Mouse (Mus musculus) intestine, embryonic 14.5 days (tissue): ENCODE data around the gene Setx. TPM values are rescaled to one million over a fixed set of nuclear protein-coding genes. Genes with fewer than 3 reads are reported as not detected.
"Not testable (repeated sequence)": the region's sequence is repeated elsewhere in the genome, so short reads cannot be mapped to it uniquely, and the experiment has no call there.

Source experiments
- ATAC-seq: fragments of 200-750 bp; cut with Nextera tagmentation; replicated peaks from 2 replicates; pipeline ENCODE4 v1.8.0; 2017; ENCODE audit warnings: low read depth, moderate number of reproducible peaks, moderate TSS enrichment, moderate library complexity; ENCODE audit not compliant: low FRiP score, low TSS enrichment
- DNase-seq: peaks from one replicate; pipeline ENCODE4 v3.0.0-alpha.2; 2018; ENCODE audit warnings: low spot score
- H3K27ac ChIP-seq: fragments of 300-500 bp; sonication (generic); 2 replicates; pipeline ENCODE4 v1.5.1; 2014; ENCODE audit warnings: low read depth, mild to moderate bottlenecking, control low read depth
- H3K27me3 ChIP-seq: fragments of 300-500 bp; sonication (generic); replicated peaks from 2 replicates; pipeline ENCODE4 v1.6.1; 2014; ENCODE audit warnings: low read length, control low read depth; ENCODE audit not compliant: control insufficient read depth, insufficient read depth
- H3K36me3 ChIP-seq: fragments of 300-500 bp; sonication (generic); 2 replicates; pipeline ENCODE4 v1.6.1; 2014; ENCODE audit warnings: low read length, control low read depth; ENCODE audit not compliant: control insufficient read depth, insufficient read depth
- H3K4me1 ChIP-seq: fragments of 300-500 bp; sonication (generic); replicated peaks from 2 replicates; pipeline ENCODE4 v1.6.1; 2014; ENCODE audit warnings: low read length, control low read depth, mixed read lengths; ENCODE audit not compliant: control insufficient read depth, insufficient read depth
- H3K4me2 ChIP-seq: fragments of 300-500 bp; sonication (generic); 2 replicates; pipeline ENCODE4 v1.6.1; 2014; ENCODE audit warnings: low read length
- H3K4me3 ChIP-seq: fragments of 300-500 bp; sonication (generic); 2 replicates; pipeline ENCODE4 v1.5.1; 2014; ENCODE audit warnings: low read depth, low read length, control low read depth, mixed read lengths
- H3K9ac ChIP-seq: fragments of 300-500 bp; sonication (generic); 2 replicates; pipeline ENCODE4 v1.6.1; 2014; ENCODE audit warnings: mild to moderate bottlenecking, low read length
- H3K9me3 ChIP-seq: fragments of 300-500 bp; sonication (generic); 2 replicates; pipeline ENCODE4 v1.6.1; 2016; ENCODE audit warnings: low read length, control low read depth; ENCODE audit not compliant: control insufficient read depth
- WGBS: fragments of 180-500 bp; shearing (Covaris S2); extraction: QIAGEN DNeasy Blood & Tissue Kit; methylation state at CpG from one replicate; pipeline ENCODE4 v1.1.7; 2014; 5-methylcytosine and 5-hydroxymethylcytosine counted together
- polyA plus RNA-seq: library from polyadenylated mRNA; unstranded; fragments of >200 nt; fragmentation: Nextera tagmentation; extraction: Ambion mirVana; gene quantifications from 2 replicates; pipeline ENCODE4 v1.2.1, GENCODE M21; 2014

Gene Setx
- polyA plus RNA-seq, 1 experiment from 2014 or later, result 14.1 TPM

- no peak overlapping the region for H3K4me3 ChIP-seq
- ATAC-seq, result no peak
- no peak for DNase-seq
- no peak overlapping the region for H3K4me2 ChIP-seq
- no peak overlapping the region for H3K9ac ChIP-seq
- no peaks in the 10 kb centered on the region for H3K27me3 ChIP-seq
- H3K27ac ChIP-seq, result no peak overlapping the region
- H3K36me3 ChIP-seq, result no peaks in the 10 kb centered on the region
- H3K9me3 ChIP-seq, result no peaks in the 10 kb centered on the region
- H3K4me1 ChIP-seq, result no peaks in the 10 kb centered on the region
- WGBS, result 72% methylated on average over 4 of the region's 4 CpGs
Observed at GRCm38 (mm10) chr2:29096751-29097150, 27.2 kb upstream of the Setx start.

DNA sequence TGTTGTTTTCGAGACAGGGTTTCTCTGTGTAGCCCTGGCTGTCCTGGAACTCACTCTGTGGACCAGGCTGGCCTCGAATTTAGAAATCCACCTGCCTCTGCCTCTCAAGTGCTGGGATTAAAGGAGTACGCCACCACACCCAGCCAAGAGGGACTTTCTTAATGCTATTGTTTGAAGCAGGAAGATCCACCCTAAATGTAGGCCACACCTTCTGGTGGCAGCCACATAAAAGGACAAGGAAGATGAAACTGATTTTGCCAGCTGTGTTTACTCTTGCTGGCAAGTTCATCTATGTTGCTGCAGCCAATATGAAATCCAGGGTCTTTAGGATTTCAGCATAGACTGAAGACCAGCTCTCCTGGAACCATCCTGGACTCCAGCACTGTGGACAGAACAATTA lies 26.5 kb upstream of the Setx start:
- no peak overlapping the region for H3K4me3 ChIP-seq
- no peak for ATAC-seq
- H3K9me3 ChIP-seq, result no peaks in the 10 kb centered on the region
- WGBS, result 81% methylated on average over 3 of the region's 3 CpGs
- no peak overlapping the region for H3K4me2 ChIP-seq
- no peak for DNase-seq
- H3K27me3 ChIP-seq, result no peaks in the 10 kb centered on the region
- no peaks in the 10 kb centered on the region for H3K36me3 ChIP-seq
- H3K27ac ChIP-seq, result no peak overlapping the region
- H3K9ac ChIP-seq, result no peak overlapping the region
- no peaks in the 10 kb centered on the region for H3K4me1 ChIP-seq

GRCm38 (mm10) chr2:29097955-29098354 lies 26.0 kb upstream of the Setx start:
- DNase-seq, H3K9ac ChIP-seq, H3K9me3 ChIP-seq, H3K4me3 ChIP-seq, H3K36me3 ChIP-seq, H3K27me3 ChIP-seq, H3K4me2 ChIP-seq, ATAC-seq, H3K27ac ChIP-seq, H3K4me1 ChIP-seq: not testable (repeated sequence)
- WGBS, result 91% methylated on average over 5 of the region's 5 CpGs

DNA sequence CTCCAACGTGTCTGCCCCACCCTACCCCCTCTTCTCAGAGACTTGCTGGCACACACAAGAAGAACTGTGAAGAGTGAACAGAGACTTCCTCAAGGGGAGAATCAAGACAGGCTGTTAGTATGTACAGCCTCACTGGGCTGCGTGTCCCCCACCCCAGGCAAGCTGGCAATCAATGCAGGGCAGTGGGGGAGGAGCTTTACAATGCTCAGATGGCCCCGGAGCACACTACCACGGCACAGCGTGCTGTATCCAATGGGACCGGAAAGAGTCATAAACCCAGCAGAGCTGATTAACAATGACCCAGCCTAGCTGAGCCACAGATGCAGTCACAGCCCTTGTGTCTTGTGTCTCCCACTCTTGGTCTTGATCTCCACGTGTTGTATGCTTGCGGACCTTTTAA lies 25.2 kb upstream of the Setx start:
- Histone ChIP-seq H3K4me3 (no peak overlapping the region), H3K9ac (no peak overlapping the region), H3K9me3 (no peaks in the 10 kb centered on the region), H3K27ac (no peak overlapping the region), H3K36me3 (no peaks in the 10 kb centered on the region), H3K4me1 (no peaks in the 10 kb centered on the region), H3K4me2 (no peak overlapping the region), H3K27me3 (no peaks in the 10 kb centered on the region)
- whole genome bisulfite sequencing, result 56% methylated on average over 8 of the region's 8 CpGs
- ATAC-seq (no peak), DNase-seq (no peak)

DNA sequence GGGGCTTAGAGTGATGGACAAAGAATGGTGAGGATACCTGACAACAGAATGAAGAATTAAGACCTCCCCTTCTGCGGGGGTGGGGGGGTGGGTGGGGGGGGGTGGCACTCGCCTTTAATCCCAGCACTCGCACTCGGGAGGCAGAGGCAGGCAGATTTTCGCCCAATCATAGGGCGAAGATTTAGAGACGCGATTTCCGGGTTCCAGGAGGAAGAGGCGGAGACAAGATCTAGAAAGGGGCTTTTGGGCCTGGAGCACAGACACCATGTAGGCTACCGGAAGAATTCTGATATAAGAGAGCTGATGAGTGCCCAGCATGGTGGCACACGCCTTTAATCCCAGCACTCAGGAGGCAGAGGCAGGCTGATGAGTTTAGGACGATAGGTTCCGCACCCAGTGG lies 24.3 kb upstream of the Setx start:
- no peak overlapping the region for H3K4me3 ChIP-seq
- ATAC-seq, result no peak
- H3K9me3 ChIP-seq, result no peaks in the 10 kb centered on the region
- WGBS, result 90% methylated on average over 14 of the region's 14 CpGs
- no peaks in the 10 kb centered on the region for H3K36me3 ChIP-seq
- H3K27ac ChIP-seq, result no peak overlapping the region
- H3K9ac ChIP-seq, result no peak overlapping the region
- H3K27me3 ChIP-seq, result no peaks in the 10 kb centered on the region
- H3K4me1 ChIP-seq, result no peaks in the 10 kb centered on the region
- no peak overlapping the region for H3K4me2 ChIP-seq
- no peak for DNase-seq

GRCm38 (mm10) chr2:29100822-29101534 lies 23.0 kb upstream of the Setx start:
- Histone ChIP-seq H3K4me2 (no peak overlapping the region), H3K36me3 (no peaks in the 10 kb centered on the region), H3K9me3 (no peaks in the 10 kb centered on the region), H3K9ac (no peak overlapping the region), H3K4me3 (no peak overlapping the region), H3K4me1 (no peaks in the 10 kb centered on the region), H3K27me3 (no peaks in the 10 kb centered on the region), H3K27ac (no peak overlapping the region)
- WGBS, result 72% methylated on average over 7 of the region's 7 CpGs
- DNase-seq, result no peak
- ATAC-seq, result no peak

GRCm38 (mm10) chr2:29102416-29103377 lies 21.3 kb upstream of the Setx start:
- not testable (repeated sequence) for H3K4me1 ChIP-seq, H3K4me2 ChIP-seq, H3K9ac ChIP-seq, H3K27ac ChIP-seq, H3K4me3 ChIP-seq, H3K9me3 ChIP-seq, H3K27me3 ChIP-seq, H3K36me3 ChIP-seq, DNase-seq, ATAC-seq
- 71% methylated on average over 10 of the region's 10 CpGs for WGBS

DNA sequence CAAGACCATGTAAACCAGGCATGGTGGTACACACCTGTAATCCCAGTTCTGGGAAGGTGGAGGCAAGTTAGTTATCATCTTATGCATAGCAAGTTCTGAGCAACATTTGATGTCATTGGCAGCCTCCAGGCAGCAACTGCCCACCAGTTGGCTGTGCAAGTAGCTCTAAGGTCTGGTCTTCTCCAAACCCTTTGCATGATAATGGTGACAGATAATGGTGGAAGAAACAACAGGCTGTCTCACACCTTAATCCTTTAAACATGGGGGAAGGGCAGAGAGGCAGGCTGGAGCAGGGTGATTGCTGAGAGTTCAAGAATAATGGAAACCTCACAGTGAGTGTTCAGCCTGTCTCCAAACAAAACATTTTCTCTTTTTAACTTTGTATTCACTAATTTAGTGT lies 3.0 kb upstream of the Setx start:
- H3K27ac ChIP-seq, result no peak overlapping the region
- H3K9ac ChIP-seq, result no peak overlapping the region
- no peak for DNase-seq
- H3K4me2 ChIP-seq, result no peak overlapping the region
- no peaks in the 10 kb centered on the region for H3K9me3 ChIP-seq
- ATAC-seq, result no peak
- no peak overlapping the region for H3K4me3 ChIP-seq
- H3K27me3 ChIP-seq, result no peaks in the 10 kb centered on the region
- no peaks in the 10 kb centered on the region for H3K36me3 ChIP-seq
- H3K4me1 ChIP-seq, result peaks cover 3% of the 10 kb centered on the region
